Mouse (Mus musculus) retina, adult 2 months (tissue): ENCODE data around the gene P3h2.

Source experiments
- DNase-seq: peaks from one replicate; pipeline ENCODE4 v3.0.0-alpha.2; 2012; ENCODE audit warnings: low read depth, low spot score

P3h2 gene

DNA sequence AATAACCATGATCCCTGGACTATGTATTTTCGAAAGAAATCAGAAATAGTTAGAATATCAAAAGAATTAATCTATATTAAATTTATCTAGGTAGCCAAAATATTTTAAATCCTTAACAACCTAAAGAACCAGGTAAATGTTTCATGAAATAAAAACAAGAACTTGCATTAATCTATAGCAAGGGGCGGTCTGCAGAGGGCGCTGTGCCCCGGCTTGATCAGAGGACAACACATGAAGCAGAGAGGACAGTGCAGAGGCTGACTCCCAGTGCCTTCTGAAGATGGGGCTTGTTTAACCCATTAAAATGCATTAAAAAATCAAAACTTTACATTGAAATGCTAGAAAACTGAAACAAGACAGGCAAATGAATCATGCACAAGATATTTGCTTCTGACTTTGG, 121.9 kb downstream of the P3h2 start:
- no peak for DNase-seq

DNA sequence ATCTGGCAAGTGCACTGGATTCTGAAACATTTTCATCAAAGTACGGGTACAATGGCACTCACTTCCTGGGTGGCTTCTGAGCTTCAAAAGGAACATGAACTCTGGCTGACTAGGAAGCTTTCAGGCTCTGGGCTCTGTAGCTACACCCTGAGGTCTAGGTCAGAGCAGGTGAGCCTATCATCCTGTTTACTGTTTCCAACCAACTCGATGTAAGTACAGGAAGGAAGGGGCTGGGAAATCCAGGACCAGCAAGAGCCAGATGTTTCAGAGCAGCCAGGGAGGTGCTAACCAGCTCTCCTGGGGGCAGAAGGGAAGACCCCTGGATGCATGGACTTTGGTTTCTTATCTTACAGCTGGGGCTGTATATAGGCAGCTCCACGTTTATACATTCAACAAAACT, 126.5 kb downstream of the P3h2 start:
- no peak for DNase-seq

DNA sequence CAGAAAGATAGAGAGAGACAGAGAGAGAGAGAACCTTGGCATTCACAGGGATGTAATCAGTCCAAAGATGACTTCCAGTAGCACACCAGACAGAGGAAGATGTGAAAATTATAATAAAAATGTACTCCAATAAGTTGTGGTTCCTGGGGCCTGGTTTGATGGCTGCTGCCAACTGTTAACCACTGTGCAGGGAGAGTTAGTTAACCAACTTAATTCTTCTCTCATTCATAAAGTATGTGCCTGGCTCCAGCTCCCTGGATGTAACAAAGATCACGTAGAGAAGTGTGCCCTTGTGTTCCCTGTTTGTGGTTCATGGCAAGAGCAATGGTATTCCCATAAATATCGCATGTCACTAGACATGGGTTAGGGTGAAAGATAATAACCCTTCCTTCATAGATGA, 128.4 kb downstream of the P3h2 start:
- DNase-seq, result no peak

DNA sequence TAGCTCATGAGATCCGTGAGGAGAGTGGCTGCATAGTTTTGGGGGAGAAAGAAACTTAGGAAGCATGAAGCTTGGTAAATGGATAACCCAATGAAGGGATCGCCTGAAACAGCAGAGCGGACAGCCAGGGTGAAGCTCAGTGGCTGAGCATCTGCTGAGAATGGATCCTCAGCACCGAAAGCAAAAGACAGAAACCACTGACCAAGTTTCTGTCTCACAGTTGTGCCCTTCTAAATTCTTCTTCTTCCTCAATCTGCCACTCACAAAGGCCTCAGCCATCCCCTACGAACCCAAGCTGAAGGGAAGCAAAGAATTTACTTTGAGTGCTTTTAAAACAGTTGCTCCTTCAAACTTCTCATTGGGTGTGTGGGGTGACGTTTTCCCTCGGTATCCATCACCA, 134.3 kb downstream of the P3h2 start:
- DNase-seq, result no peak

DNA sequence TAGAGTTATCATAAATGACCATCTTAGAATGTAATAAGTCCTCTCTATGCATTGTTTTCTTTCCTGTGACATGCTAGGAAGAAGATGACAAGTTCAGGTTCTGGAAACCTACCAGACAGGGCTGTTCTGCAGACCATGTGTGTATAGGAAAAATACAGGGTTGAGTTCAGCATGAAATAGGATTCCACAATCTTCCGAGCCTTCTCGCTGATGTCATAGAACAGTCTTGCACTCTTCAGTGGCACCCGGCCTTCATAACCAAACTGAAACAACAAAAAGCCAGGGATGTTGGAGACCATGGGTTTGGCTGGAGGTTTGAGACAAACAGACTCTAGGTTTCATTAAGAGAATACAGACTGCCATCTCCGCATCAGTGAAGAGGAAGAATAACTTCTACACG, 134.9 kb downstream of the P3h2 start:
- no peak for DNase-seq

DNA sequence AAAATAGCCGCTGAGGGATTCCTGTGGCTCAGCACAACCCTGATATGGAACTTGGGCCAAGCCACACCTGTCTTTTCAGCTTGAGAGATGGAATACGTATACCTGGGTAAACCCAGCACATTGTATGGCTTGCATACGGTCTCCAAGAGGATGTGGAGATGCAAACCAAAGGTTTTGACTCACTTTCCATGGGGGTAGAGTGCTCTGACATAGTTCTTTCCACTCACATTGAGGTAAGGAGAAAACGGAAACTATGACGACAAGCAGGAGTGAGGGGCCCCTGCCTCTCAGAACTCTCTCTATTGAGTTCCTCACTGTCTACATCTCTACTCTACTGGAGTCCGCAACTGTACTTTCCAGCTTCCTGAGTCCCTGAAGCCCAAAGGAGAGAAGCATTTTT, 135.4 kb downstream of the P3h2 start:
- DNase-seq, result no peak

DNA sequence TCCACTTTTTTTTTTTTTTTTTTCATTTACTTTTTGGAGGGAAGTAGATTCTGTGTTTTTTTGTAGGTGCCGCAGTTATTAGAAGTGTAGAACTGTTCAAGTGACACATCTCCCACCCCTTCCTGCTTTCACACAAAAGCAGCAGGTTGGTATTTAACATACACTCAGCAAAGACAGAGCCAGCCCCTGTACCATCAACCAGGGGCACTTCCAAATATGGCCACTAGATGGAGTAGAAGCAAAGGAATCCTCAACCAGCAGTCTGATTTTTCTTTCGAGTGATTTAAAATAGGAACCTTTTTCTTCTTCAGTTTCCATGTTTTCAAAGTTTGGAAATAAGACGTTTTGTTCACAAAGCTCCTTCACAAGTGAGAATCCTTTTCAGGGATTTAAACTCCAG, 138.3 kb downstream of the P3h2 start:
- DNase-seq, result peak; percentile 20

DNA sequence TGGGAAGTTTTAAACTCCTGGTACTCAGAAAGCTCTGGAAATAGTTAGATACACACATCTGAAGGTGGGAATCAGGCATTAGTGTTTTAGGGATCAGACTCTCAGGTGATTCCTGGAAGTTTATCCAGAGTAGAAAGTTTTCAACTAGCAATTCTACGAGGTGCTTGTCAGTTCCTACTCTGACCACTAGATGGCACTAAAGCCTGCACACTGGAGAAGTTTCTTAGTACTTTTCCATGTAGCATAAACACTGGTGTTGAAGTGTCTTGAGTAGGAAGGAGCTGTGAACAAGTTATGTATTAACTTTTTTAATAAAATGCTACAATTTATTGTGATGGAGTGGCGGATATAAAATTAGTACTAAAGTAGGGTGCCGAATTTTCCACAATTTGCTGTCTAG, 141.7 kb downstream of the P3h2 start:
- peak; percentile 11 for DNase-seq

DNA sequence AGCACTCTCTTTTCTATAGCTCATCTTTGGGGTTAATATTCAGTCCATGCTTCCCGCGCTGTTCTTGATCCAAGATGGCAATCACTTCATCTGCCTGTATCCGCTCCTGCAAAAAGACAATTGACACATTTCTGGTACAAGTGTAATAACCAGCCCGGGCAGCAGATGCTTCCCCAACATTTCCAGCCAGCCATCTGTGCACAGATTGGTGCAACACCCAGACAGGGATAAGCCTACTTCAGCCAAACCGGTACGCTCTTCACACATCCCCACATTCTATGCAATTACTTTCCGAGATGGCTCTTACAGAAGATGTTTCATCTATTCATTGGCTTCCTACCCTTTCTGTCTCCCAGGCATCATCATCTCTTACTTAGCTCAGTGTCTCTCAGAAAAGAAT, 145.2 kb downstream of the P3h2 start:
- no peak for DNase-seq

DNA sequence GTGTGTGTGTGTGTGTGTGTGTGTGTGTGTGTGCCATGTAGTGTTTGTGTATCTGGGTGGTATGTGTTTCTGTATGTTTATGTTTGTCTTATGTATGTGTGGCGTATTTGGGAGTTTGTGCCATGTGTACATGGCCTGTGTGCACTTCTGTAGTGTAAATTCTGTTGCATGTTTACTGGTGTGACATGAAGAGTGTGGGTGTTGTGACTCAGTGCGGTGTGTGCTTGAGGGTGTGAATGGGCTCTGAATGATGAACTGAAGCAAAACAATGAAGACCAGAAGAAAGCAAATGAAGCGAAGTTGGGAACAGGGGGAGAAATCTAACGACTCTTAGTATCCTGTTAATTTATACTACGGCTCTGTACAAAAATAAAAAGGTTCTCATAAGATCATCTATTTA, 145.7 kb downstream of the P3h2 start:
- no peak for DNase-seq

DNA sequence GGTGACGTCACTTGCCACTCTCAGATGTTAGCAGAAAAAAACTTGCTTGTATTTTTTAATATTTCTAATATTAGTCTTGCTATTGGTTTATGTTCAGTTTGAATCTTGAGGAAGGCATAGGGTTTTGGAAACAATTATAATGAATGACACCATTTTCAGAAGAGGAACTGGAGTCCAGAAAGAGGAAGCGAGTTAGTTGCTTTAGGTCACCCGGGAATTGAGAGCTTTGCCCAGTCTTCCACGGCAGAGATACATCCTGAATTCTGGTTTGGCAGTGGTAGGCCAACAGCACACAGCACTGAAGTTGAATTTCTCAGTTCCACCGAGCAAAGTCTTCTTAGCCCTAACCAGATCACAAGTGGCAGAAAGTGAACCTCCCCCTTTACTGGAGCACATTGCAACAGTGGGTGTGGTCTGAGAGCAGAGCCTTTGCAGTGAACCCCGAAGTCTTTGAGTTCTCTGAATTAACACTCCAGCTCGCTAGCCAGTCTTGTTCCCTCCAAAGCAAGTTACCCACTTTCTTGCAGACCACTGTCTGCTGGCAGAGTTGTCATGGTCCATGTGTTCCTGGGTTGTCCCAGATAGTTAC, 146.8 kb downstream of the P3h2 start:
- no peak for DNase-seq

DNA sequence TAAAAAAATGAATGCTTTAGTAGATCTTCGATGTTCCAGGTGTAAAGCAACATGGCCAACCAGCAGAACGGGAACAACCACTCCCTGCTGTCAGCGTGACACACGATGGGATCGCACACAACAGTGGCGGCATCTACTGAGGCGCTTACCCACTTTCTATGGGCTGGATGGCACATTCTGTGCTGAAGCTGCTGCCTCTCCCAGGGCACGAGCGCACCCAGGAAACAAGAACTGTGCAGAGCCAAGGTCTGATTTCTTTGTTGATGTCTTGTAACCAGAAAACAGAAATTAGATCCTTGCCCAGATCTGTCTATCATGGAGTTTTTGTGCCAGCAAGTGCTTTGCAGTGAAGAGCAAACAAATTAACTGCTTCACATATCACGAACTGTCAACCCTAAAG, 147.4 kb downstream of the P3h2 start:
- no peak for DNase-seq

DNA sequence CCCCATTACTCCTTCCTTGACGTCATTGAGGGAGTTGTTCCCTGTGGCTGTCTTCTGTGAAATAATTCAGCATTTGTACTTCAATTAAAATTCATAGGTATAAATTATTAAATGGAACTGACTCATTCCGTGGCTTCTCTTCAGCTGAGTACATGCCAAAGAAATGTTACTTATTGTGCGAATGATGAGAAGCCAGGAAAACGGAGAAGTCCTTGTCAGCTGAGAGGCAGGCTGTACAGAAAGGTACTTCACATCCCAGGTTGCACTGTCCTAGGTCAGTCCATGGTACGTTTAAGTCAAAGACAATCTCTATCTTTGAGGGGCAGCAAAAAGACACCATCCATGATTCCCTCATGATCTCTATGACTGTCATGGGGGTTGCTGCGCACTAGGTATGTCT, 148.8 kb downstream of the P3h2 start:
- no peak for DNase-seq

DNA sequence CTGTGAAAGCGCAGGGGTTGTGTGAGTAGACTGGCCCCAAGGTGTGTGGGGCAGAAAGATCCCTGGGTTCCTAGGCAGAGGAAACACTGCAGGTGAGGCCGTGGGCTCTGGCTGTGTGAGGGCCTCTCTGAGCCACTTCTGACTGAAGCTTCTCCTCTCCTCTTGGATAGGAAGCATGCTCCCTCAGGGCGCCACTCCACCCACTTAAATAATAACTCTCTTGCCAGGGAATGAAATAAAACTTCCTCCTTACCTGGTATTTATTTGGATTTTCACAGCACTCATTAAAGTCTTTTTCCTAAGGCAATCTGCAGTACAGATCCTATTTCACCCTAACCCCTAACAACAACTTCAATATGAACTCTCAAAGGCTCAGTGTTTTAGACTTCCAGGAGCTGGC, 151.0 kb downstream of the P3h2 start:
- no peak for DNase-seq

DNA sequence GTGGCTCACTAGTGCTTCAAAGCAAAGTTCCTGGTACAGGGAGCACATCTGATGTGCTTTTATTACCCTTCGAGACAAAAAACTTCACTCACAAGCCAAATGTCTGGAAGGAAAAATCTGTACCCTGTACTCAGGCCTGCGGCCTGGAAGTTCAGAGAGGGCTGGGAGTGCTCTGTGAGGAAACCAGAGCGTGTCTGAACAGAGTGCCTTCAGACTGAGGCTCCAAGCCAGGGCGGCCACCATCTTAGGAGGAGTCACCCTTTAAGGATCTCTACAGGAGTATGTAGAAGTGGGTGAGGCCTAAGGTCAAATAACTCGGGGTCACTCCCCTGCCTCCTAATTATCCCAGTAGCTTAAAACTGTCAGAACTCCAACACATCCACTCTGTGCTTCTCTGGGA, 152.2 kb downstream of the P3h2 start:
- DNase-seq, result no peak

DNA sequence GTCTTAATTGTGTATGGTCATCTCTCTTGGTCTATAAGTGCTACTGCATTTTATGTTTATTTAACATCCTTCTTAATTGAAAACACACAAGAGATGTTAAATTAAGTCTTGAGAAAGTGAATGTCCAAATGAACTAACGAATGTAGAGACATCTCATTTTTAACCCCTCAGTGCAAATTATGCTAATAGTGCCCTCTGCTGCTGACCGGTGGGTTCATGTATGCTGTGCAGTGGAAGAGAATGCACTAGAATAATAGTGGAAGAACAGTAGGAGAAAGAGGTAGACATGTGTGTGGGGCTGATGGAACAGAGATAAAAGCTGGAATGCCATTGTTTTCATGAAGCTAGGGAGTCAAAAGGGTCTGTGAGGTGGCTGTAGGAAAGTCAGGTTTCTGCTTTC, 153.6 kb downstream of the P3h2 start:
- DNase-seq, result no peak

DNA sequence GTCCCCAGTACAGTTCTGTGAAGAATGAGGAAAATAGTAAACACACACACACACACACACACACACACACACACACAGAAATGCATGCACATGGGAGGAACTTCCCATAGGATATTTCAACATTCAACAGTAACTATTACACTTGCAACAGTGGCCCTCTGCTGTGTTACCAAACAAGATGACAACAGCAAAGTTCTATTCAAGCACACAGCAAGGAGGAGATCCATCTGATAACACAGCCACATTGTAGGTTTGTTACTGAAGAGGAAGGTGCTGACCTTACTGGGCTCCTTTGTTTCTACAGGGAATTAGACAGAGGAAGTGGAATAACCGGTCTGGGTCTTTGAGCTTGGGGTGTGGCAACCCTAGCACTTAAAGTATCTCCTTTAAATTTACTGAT, 157.5 kb downstream of the P3h2 start:
- DNase-seq, result no peak

DNA sequence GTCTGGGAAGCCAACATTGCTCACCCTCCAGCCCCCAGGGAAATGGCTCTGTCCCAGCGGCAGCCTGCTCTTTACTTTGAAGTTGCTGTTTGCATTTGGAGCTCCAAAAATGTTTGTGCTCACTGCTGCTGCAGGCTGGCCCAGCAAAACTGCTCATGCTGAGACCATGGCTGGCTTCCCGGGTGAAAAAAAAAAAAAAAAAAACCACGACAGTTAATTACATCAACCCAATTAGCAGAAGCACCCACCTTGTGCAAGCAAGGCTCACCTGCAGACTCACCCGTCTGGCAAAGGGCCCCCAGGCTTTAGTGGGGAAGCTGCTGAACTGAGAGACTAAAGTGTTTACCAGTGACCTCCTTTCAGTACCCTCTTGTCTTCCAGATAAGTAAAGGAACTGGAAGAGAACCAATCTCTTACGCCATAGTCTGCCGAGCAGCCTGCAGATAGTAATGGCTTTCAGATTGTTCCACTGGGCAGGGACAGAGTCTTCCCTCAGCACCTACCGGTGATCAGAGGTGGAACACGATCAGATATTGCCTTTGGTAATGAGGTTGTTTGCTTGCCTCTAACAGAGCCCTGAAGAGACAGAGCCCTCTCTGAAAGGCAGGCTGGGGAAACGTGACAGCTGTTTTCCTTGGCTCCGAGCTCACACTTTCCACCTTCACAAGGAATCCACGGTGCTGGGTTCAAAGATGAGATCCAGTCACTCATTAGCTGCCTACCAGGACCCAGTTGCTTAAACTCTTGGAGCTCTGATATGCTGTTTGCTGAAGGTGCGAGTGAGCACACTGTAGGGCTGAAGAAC, 160.2 kb downstream of the P3h2 start:
- DNase-seq, result no peak

DNA sequence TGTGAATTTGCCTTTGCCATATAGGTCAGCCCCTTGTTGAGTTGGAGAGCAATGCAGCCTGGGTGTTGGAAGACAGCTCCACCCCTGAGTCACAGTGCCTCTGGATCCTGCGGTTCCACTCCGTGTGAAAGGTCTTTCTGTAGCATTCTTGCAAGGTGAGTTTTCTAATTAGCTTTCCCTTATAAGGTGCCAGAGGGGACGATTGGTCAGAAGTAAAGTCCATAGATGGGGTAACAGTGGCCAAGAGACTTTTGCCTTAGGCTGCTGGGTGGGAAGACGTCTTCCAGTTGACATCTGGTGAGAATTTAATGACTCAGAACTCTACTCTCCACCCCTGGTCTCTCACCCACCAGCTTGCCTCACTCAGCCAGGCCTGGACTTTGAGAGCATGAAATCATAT, 163.3 kb downstream of the P3h2 start:
- DNase-seq, result no peak

DNA sequence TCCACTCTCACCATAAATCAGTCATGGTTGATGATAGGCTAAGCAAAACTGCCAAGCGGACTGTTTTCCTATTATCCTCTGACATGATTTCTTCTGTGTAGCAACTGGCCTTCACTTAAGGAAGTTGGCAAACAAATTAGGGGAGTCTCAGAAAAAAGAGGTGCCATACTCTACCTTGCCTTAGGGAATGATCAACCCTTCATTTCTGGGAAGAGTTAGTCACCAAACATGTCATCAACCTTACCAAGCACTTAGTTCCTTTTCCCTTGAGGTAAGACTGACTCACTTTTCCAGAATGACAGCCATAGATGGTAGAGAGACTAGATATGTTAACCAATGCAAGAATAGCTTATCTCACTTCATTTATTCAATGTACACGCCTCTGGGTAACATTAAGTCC, 171.4 kb downstream of the P3h2 start:
- no peak for DNase-seq

DNA sequence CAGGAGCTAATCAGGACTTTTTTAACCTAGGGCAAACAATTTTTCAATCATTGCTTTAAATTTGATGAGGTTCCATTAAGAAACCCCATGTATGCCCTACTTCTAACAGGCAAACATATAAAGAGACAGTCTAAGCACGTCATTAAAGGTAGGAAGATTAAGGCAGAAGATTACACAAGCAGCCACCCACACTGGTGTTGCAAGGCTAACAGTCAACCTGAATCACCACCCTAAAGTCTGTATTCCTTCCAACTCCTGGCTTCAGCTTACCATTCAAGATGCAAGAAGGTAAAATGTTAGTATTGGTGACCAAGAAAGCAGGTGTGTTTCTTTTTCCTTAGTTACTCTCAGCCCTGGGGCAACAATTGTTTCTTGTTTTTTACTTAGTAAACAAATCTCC, 193.4 kb downstream of the P3h2 start:
- DNase-seq, result no peak
